Mouse (Mus musculus): Measurements from ENCODE around the gene Mef2d. TPM values are rescaled to one million over a fixed set of nuclear protein-coding genes. Genes with fewer than 3 reads are reported as not detected.
A peak's percentile ranks its signal among the peaks of the same experiment; 100 is the strongest.

Gene Mef2d
- polyA plus RNA-seq, 1 experiment from 2014 or later = 23.8 TPM

DNA sequence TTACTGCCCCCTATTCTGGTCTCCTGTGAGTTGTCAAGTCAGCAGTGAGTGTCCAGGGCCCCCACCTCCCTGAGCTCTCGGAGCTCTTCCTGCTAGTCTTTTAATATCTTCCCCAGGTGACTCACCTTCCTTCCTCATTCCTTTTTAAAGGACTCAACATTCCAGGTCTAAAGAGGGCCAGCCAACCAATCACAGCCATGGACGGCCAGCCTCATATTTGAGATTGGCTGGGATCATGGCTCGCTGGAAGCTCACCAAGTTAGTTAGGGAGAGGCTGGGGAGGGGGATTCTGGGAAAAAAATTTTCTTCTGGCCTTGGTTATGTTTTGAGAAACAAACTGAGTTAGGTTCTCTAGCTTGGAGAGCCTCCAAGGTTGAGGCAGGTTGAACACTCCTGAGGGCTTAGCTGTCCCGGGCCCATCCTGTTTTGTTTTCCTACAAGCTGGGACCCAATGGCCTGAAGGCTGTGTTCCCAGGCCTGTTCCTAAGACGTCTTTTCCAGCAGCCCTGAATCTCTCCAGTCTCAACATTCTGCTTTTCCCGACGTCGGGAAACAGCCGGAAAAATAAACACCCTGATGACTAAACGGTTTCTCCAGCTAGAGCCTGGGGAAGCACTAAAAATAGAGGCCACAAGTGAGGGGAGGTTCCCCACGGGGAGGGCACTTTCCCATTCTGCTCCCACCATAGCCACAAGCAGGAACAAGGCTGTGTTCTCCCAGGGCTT lies 1.8 kb upstream of the Mef2d start:
- H3K4me3 ChIP-seq (ENCODE audit: low read depth, low read length) = no peak overlapping the region; the same call in 1 of the 2 replicates
- H3K9me3 ChIP-seq (ENCODE audit: control insufficient read depth, low read length) = no peaks in the 10 kb centered on the region
- peak overlapping the region; percentile 97 for H3K4me2 ChIP-seq (ENCODE audit: low read length)
- H3K27me3 ChIP-seq (replicated peaks; ENCODE audit: control insufficient read depth, insufficient read depth, low read length) = no peaks in the 10 kb centered on the region
- peak; percentile 61 for DNase-seq (ENCODE audit: low spot score)
- H3K27ac ChIP-seq (ENCODE audit: low read depth) = peak overlapping the region; percentile 94
- 9% methylated on average over 11 of the region's 11 CpGs for WGBS
- H3K36me3 ChIP-seq (ENCODE audit: control insufficient read depth, insufficient read depth, low read length) = no peaks in the 10 kb centered on the region
- 0 out of 2 replicates have a peak overlapping the region, but pooled peaks have one; percentile 13 for H3K9ac ChIP-seq (ENCODE audit: low read length)
- ATAC-seq (replicated peaks; ENCODE audit: low FRiP score, low TSS enrichment, low read depth) = no peak
- H3K4me1 ChIP-seq (replicated peaks; ENCODE audit: control insufficient read depth, insufficient read depth, low read length) = peaks cover 50% of the 10 kb centered on the region

DNA sequence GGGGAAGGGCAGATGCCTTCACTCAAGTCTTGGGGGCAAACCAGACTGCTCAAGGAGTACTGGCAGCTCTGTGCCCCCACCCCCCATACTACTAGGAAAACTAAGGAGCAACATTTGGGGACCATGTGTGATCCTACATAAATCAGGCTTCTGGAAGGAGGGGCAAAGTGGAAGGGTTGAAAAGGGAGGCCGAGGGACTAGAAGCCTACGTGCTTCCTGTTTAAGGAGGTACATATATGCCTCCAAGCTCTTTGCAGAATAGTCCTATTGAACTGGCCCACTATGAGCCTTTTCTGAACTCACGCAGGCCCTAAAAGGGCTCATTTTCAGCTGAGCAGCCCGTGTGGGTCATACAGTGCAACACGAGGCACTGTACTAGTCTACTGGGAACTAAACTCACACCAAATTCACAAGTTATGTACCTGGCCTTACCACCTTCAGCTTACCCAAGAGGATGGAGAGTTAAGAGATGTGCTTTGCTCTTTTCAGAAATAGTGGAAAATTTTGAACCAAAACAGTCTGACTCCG lies 1.2 kb upstream of the Mef2d start:
- Histone ChIP-seq H3K9ac (ENCODE audit: low read length) (peak overlapping the region; percentile 79; the same call in 1 of the 2 replicates), H3K9me3 (ENCODE audit: control insufficient read depth, low read length) (no peaks in the 10 kb centered on the region), H3K27me3 (replicated peaks; ENCODE audit: control insufficient read depth, insufficient read depth, low read length) (no peaks in the 10 kb centered on the region), H3K4me1 (replicated peaks; ENCODE audit: control insufficient read depth, insufficient read depth, low read length) (peaks cover 57% of the 10 kb centered on the region), H3K4me3 (ENCODE audit: low read depth, low read length) (peak overlapping the region; percentile 87; the same call in 1 of the 2 replicates), H3K36me3 (ENCODE audit: control insufficient read depth, insufficient read depth, low read length) (no peaks in the 10 kb centered on the region), H3K27ac (ENCODE audit: low read depth) (peak overlapping the region; percentile 94), H3K4me2 (ENCODE audit: low read length) (peak overlapping the region; percentile 97)
- WGBS = 40% methylated on average over 6 of the region's 6 CpGs
- ATAC-seq (replicated peaks; ENCODE audit: low FRiP score, low TSS enrichment, low read depth) (no peak), DNase-seq (ENCODE audit: low spot score) (no peak)

DNA sequence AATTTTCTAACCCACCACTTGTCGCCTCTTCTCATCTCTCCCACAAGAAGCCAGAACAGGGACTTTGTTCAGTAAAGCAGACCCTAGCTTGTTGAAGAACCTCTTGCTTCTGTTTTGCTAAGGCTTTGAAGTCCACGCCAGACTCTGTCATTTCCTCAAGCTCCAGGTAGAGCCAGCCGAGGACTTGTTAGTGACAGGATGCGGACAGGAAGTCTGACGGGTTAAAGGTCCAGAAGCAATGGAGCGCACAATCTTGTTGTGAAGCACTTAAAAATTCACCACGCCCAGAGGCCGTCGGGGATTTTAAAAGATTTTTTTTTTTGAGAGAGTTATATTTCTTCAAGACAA lies 759 bp upstream of the Mef2d start:
- H3K4me1 ChIP-seq (replicated peaks; ENCODE audit: control insufficient read depth, insufficient read depth, low read length) = peaks cover 61% of the 10 kb centered on the region
- no peaks in the 10 kb centered on the region for H3K9me3 ChIP-seq (ENCODE audit: control insufficient read depth, low read length)
- H3K27me3 ChIP-seq (replicated peaks; ENCODE audit: control insufficient read depth, insufficient read depth, low read length) = no peaks in the 10 kb centered on the region
- peak overlapping the region; percentile 94 for H3K27ac ChIP-seq (ENCODE audit: low read depth)
- H3K4me2 ChIP-seq (ENCODE audit: low read length) = peak overlapping the region; percentile 97
- DNase-seq (ENCODE audit: low spot score) = no peak
- no peaks in the 10 kb centered on the region for H3K36me3 ChIP-seq (ENCODE audit: control insufficient read depth, insufficient read depth, low read length)
- WGBS = 6% methylated on average over 9 of the region's 9 CpGs
- peak overlapping the region; percentile 79 for H3K9ac ChIP-seq (ENCODE audit: low read length)
- ATAC-seq (replicated peaks; ENCODE audit: low FRiP score, low TSS enrichment, low read depth) = no peak
- H3K4me3 ChIP-seq (ENCODE audit: low read depth, low read length) = peak overlapping the region; percentile 87

DNA sequence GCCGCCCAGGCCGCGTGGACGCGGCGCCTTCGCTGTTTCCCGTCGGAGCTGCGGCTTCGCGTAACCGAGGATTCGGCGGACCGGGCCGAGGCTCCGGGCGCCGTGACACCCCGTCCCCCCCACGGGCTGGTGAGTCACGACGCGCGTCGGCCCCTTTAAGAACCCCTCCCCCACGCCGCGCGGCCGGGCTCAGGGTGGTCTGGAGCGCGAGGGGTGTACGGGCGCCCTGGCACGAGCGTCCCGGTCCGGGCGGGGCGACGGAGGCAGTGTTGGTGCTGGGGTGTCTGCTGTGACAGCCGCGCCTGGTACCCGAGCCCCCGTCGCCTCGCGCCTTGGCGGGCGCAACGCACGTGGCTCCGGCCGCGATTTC lies 359 bp downstream of the Mef2d start:
- peak overlapping the region; percentile 79 for H3K9ac ChIP-seq (ENCODE audit: low read length)
- H3K27me3 ChIP-seq (replicated peaks; ENCODE audit: control insufficient read depth, insufficient read depth, low read length) = no peaks in the 10 kb centered on the region
- no peaks in the 10 kb centered on the region for H3K9me3 ChIP-seq (ENCODE audit: control insufficient read depth, low read length)
- H3K4me3 ChIP-seq (ENCODE audit: low read depth, low read length) = peak overlapping the region; percentile 87
- no peaks in the 10 kb centered on the region for H3K36me3 ChIP-seq (ENCODE audit: control insufficient read depth, insufficient read depth, low read length)
- peak overlapping the region; percentile 97 for H3K4me2 ChIP-seq (ENCODE audit: low read length)
- peaks cover 70% of the 10 kb centered on the region for H3K4me1 ChIP-seq (replicated peaks; ENCODE audit: control insufficient read depth, insufficient read depth, low read length)
- ATAC-seq (replicated peaks; ENCODE audit: low FRiP score, low TSS enrichment, low read depth) (peak; percentile 24), DNase-seq (ENCODE audit: low spot score) (no peak)
- peak overlapping the region; percentile 94 for H3K27ac ChIP-seq (ENCODE audit: low read depth)
- 0% methylated on average over 57 of the region's 57 CpGs for WGBS

DNA sequence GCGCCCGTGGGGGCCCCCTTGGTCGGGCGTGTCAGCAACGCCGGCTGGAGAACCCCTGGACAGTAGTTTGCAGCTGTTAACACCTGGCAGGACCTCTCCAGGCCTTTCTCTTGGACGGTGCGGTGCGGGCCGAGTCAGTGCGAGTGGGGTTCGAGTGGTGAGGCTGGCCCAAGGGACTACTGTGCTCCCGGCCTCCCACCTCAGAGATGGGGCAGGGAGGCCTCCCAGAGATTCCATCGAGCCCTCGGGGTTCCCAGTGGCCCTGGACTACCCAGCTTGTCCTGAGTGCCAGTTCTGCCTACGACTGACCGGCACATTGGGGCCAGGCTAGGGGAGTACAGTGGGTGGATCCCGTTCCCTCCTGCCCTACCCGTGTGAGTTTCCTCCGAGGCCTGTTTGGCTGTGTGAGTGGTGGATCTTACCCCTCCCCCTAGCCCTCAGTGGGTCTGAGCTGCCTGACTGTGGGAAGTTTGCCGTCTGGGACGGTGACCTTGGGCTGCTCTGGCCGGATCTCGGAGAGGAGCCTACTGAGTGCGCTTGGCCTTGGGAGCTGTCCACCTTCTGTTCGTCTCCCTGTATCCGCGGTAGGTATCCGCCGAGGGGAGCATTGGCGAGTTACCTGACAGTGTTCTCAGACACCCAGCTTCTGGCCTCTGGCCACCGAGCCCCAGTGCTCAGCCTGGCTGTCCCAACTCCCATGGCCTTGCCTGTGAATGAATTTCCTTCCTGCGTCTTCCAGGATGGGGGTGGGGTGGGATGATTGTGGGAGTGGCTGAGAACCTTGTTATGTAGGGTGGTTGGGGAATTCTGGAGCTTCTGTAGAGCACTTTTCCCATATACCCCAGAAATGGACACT lies 972 bp downstream of the Mef2d start:
- ATAC-seq (replicated peaks; ENCODE audit: low FRiP score, low TSS enrichment, low read depth) (no peak), DNase-seq (ENCODE audit: low spot score) (peak; percentile 75)
- WGBS = under 1% methylated on average over 33 of the region's 33 CpGs
- Histone ChIP-seq H3K9me3 (ENCODE audit: control insufficient read depth, low read length) (no peaks in the 10 kb centered on the region), H3K4me2 (ENCODE audit: low read length) (peak overlapping the region; percentile 97), H3K27ac (ENCODE audit: low read depth) (peak overlapping the region; percentile 94), H3K4me3 (ENCODE audit: low read depth, low read length) (peak overlapping the region; percentile 87), H3K36me3 (ENCODE audit: control insufficient read depth, insufficient read depth, low read length) (no peaks in the 10 kb centered on the region), H3K9ac (ENCODE audit: low read length) (peak overlapping the region; percentile 79), H3K27me3 (replicated peaks; ENCODE audit: control insufficient read depth, insufficient read depth, low read length) (no peaks in the 10 kb centered on the region), H3K4me1 (replicated peaks; ENCODE audit: control insufficient read depth, insufficient read depth, low read length) (peaks cover 75% of the 10 kb centered on the region)

DNA sequence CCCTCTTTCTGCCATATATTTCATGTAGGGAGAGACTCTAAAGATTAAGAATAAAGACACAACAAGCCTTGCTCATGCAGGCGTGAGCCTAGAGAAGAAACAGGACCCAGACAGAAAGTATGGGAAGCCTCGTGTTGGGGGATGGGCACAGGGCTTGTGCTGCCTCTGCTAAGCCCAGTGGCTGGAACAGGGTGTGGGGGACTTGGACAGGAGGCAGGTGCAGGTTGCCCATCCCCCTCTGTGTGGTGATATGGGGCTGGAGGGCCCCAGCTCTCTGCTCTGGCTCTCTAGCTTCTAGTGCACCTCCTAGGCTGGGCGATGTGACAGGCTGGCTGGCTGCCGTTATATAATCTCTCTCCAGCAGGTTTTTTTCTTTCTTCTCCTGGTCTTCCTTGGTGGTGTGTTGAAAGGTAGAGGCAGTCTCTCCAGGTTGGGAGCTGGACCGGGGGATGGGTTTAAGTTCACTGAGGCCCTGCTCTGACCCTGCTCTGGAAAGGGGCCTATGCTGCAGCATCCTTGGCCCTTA lies 1.9 kb downstream of the Mef2d start:
- DNase-seq (ENCODE audit: low spot score) = peak; percentile 61
- H3K4me1 ChIP-seq (replicated peaks; ENCODE audit: control insufficient read depth, insufficient read depth, low read length) = peaks cover 83% of the 10 kb centered on the region
- peak overlapping the region; percentile 94; the same call in 1 of the 2 replicates for H3K27ac ChIP-seq (ENCODE audit: low read depth)
- WGBS = 15% methylated on average over 5 of the region's 5 CpGs
- ATAC-seq (replicated peaks; ENCODE audit: low FRiP score, low TSS enrichment, low read depth) = no peak
- H3K4me3 ChIP-seq (ENCODE audit: low read depth, low read length) = peak overlapping the region; percentile 87
- peak overlapping the region; percentile 97 for H3K4me2 ChIP-seq (ENCODE audit: low read length)
- H3K9ac ChIP-seq (ENCODE audit: low read length) = peak overlapping the region; percentile 79; the same call in 1 of the 2 replicates
- no peaks in the 10 kb centered on the region for H3K27me3 ChIP-seq (replicated peaks; ENCODE audit: control insufficient read depth, insufficient read depth, low read length)
- no peaks in the 10 kb centered on the region for H3K36me3 ChIP-seq (ENCODE audit: control insufficient read depth, insufficient read depth, low read length)
- no peaks in the 10 kb centered on the region for H3K9me3 ChIP-seq (ENCODE audit: control insufficient read depth, low read length)

DNA sequence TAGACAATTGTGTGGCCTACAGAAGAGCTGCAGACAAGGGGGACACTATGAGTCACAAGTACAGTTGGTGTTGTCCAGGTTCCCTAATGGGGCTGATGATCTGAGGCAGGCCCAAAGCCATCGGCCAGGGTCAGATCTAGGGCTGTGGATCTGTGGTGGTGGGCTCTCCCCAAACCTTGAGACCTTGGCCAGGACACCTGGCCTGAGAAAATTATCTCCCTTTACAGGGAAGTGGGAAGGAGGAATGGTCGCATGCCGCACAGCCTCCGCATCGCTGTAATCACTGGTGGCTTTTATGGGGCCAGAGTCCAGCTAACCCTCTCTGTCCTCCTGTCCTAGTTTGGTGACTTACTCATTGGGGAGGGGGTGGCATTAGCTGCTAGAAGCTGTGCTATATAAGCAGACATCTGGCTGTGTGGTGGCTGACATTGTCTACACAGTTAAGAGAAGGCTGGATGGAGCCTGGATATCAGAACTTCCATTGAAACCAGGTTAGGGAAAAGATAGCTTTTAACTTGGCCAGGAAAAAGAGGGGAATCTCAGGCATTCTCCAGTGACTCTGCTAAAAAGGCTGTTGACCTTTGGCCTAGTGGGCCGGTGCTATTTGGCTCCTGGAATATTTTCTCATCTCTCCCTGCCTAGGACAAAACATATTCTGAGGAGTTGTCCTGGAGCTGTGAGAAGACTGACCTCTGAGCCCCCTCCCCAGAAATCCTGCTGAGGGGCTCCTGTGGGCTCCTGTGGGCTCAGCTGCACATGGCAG lies 2.7 kb downstream of the Mef2d start:
- H3K4me1 ChIP-seq (replicated peaks; ENCODE audit: control insufficient read depth, insufficient read depth, low read length) = peaks cover 83% of the 10 kb centered on the region
- H3K9ac ChIP-seq (ENCODE audit: low read length) = no peak overlapping the region
- peak overlapping the region; percentile 1 for H3K27ac ChIP-seq (ENCODE audit: low read depth)
- H3K27me3 ChIP-seq (replicated peaks; ENCODE audit: control insufficient read depth, insufficient read depth, low read length) = no peaks in the 10 kb centered on the region
- H3K36me3 ChIP-seq (ENCODE audit: control insufficient read depth, insufficient read depth, low read length) = no peaks in the 10 kb centered on the region
- ATAC-seq (replicated peaks; ENCODE audit: low FRiP score, low TSS enrichment, low read depth) = no peak
- peak overlapping the region; percentile 97 for H3K4me2 ChIP-seq (ENCODE audit: low read length)
- WGBS = 49% methylated on average over 6 of the region's 6 CpGs
- H3K4me3 ChIP-seq (ENCODE audit: low read depth, low read length) = peak overlapping the region; percentile 87
- no peak for DNase-seq (ENCODE audit: low spot score)
- H3K9me3 ChIP-seq (ENCODE audit: control insufficient read depth, low read length) = no peaks in the 10 kb centered on the region

DNA sequence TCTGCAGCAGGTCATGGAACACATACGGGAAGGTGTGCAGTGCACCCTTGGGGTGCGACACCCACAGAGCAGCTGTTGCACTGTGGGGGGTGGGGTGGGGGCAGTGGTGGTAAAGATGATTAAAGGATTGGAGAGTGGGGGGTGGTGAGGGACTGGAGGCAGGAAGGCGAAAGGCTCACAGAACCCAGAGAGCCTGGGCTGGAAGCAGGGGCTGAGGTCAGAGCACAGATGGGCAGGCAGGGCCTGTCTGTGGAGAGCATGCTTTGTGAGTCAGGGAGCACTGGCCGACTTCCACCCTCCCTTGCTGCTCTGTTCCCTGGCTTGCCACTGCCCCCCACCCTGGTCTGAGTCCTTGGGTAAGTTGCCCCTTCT lies 3.2 kb downstream of the Mef2d start:
- no peak for ATAC-seq (replicated peaks; ENCODE audit: low FRiP score, low TSS enrichment, low read depth)
- H3K9me3 ChIP-seq (ENCODE audit: control insufficient read depth, low read length) = no peaks in the 10 kb centered on the region
- no peaks in the 10 kb centered on the region for H3K27me3 ChIP-seq (replicated peaks; ENCODE audit: control insufficient read depth, insufficient read depth, low read length)
- H3K36me3 ChIP-seq (ENCODE audit: control insufficient read depth, insufficient read depth, low read length) = no peaks in the 10 kb centered on the region
- H3K4me3 ChIP-seq (ENCODE audit: low read depth, low read length) = peak overlapping the region; percentile 87; the same call in 1 of the 2 replicates
- DNase-seq (ENCODE audit: low spot score) = no peak
- WGBS = 37% methylated on average over 3 of the region's 4 CpGs
- H3K4me2 ChIP-seq (ENCODE audit: low read length) = peak overlapping the region; percentile 97
- H3K27ac ChIP-seq (ENCODE audit: low read depth) = peak overlapping the region; percentile 1; the same call in 1 of the 2 replicates
- 0 out of 2 replicates have a peak overlapping the region, but pooled peaks have one; percentile 1 for H3K9ac ChIP-seq (ENCODE audit: low read length)
- H3K4me1 ChIP-seq (replicated peaks; ENCODE audit: control insufficient read depth, insufficient read depth, low read length) = peaks cover 83% of the 10 kb centered on the region
